Mouse (Mus musculus): Measurements from ENCODE around the gene Setd5.

DNA sequence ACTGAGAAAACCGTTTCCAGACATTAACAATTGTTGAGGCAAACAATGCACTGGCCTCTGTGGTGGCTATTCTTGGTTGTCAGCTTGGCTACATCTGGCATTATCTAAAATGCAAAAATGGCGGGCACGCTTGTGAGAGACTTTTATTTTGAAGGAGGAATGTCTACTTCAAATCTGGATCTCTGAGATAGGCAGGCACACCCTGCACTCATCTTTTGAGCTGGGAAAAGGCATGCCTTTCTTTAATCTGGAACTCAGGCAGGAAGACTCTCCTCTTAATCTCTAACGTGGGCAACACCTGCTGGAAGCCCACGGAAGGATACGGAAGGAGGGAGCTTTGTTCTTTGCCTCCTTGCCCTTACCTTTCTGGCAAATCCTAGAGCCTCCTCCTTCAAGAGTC is 77.7 kb downstream of the Setd5 start:
- TF ChIP-seq CTCF (IDR thresholded peaks at IDR 0.05; ENCODE audit: extremely low read depth, insufficient read depth, insufficient read length, insufficient replicate concordance) (no peak), POLR2A (IDR thresholded peaks at IDR 0.05; ENCODE audit: low read depth, low read length) (no peak)
